Mouse (Mus musculus) mouse embryonic stem cell (cell line): ENCODE measurements around the gene Sox30.

Experiments
- in situ Hi-C, 2 experiments: fragments of 300-500 bp; cut with MboI; formaldehyde crosslinking; loops; 1 replicate in 1 of 2; 3 replicates in 1 of 2; pipeline ENCODE4 v1.14.3; 2019 to 2020; ENCODE audit warnings: low sequenced_read_pairs in 2 of 2, low pct_unique_long_range_greater_than_20kb in 1 of 2, mixed read lengths in 1 of 2; ENCODE audit not compliant: unreplicated experiment in 1 of 2

The Sox30 gene

DNA sequence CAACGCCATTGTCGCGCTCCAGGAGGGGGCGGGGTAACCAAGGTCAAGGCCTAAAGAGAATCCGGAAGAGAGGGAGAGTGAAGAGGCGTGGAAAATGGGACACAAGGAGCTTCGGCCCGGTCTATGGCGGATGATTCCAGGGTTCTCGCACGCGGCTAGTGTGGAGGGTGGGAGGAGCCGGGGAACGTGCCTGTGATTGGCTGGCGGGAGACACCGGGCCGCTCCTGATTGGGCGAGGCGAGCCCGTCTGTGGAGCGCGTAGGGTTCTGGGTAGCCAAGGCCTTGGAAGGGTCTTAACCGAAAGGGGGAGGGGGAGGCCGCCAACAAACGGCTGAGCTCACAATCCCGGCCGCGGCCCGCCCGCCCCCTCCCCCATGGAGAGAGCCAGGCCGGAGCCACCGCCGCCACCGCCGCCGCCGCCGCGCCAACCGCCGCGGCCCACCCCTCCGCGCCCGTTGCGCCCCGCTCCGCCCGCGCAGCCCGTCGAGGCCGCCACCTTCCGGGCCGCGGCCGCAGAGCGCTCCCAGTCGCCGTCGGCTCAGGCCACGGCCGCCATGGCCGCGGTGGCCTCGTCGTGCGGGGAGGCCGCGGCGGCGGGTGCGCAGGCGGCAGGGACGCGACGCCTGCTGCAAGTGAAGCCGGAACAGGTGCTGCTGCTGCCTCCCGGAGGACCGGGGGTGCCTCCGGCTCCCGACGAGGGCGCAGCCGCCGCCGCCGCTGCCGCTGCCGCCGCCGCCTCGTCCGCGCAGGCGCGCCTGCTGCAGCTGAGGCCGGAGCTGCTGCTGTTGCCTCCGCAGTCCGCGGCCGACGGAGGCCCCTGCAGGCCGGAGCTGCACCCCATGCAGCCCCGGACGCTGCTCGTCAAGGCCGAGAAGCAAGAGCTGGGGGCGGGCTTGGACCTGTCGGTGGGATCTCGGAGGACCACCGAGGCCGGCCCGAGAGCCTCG is at the start of gene Sox30:
Sox30 (plus strand) TSS at position 365 of the 947 bp plus-strand sequence.
- in situ Hi-C loops = no loop called here

DNA sequence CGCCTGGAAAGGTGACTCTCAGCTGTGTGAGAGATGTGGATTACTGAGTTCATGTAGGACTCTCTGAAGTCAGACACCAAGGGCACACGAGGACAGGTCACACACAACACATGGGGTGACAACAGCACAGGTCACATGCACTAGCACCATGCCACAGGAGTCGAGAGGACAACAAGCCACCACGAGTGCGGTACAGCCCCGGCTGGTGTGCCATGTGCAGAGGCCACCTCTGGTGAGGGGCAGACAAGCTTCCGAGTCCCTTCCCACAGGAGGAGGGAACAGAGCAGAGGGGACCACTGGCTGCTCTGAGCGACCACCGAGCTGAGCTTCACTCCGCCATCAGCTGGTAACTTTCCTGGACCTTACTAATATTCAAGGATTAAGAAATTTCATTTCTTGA is 47.3 kb upstream of the Sox30 start:
- in situ Hi-C loops = no loop called here

DNA sequence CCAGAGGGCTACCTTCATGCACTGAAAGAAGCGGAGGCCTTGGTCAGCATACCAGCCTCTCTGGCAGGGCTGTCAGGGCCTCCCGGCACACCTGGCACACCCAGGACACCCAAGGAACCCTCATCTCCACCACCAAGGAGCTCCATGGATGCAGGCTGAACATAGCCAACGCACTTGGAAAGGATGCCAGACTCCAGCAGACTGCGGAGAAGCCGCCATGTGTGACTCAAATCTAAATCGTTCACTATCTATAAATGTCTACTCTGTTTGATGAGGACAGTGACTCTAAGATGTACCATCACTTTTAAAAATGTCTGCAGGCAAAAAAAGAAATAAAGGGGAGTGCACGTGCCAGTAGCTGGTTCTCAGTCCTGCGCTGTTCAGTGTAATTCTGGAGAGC is 42.6 kb upstream of the Sox30 start:
- in situ Hi-C loops = no loop called here

DNA sequence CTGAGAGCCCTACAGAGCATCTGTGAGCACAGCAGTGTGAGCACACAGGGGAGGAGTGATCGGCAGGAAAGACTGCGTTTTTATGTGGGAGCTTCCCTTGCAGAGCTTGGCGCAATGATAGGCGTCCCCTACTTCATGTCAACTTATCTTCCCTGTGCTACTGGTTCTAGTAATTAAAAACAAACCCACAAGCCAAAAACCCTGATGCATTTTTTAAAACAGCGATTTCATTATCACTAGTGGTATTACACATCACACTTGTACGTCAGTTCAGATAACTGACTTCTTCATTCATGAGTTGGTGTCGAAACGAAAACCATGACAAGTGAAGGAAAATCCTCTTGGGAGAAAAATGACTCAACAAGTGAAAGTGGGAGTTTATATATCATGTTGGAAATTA is 41.2 kb upstream of the Sox30 start:
- in situ Hi-C loops = no loop called here

DNA sequence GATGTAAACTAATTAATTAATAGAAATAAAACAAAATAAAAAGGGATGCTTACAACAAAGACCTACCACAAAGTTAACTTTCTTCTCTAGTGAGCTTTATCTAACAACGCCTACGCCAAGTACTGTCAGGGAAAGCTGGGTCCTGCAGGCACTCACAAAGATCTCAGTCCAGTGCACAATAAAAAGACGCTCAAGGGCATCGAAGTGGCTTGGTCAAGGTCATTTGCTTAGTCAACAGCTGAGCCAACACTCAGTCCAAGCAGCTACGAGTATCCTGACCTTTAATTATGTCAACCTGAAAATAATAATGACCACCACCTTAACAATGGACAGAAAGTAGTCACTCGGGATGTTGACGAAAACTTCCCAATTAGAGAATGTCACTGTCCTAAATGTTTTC is 37.8 kb upstream of the Sox30 start:
- in situ Hi-C loops = no loop called here

DNA sequence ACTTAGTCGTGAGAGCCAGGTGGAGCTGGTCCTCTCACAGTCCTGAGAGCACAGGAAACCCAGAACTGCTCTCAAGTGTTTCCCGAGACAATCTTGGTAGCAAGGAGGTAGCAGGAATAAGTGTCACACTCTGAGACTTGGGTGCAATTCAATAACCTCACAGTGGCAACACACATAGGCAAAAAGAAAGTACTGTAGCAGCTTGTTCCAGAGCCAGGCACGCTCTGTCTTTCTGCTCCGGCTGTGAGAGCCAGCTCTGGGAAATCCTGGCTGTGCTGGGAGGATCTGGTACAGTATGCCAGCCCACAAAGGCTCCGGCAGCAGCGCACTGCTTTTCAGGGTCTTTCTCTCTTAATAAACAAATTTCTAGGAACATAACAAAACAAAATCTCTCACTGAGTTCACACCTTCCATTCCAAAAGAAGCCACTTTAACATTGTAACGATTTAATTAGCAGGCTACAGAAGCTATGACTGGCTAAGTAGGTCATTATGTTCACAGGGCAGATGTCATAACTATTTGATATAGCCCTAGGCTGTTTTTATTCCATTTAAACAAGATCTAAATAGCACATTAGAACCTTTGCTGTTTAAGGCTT is 36.9 kb upstream of the Sox30 start:
- in situ Hi-C loops = no loop called here

DNA sequence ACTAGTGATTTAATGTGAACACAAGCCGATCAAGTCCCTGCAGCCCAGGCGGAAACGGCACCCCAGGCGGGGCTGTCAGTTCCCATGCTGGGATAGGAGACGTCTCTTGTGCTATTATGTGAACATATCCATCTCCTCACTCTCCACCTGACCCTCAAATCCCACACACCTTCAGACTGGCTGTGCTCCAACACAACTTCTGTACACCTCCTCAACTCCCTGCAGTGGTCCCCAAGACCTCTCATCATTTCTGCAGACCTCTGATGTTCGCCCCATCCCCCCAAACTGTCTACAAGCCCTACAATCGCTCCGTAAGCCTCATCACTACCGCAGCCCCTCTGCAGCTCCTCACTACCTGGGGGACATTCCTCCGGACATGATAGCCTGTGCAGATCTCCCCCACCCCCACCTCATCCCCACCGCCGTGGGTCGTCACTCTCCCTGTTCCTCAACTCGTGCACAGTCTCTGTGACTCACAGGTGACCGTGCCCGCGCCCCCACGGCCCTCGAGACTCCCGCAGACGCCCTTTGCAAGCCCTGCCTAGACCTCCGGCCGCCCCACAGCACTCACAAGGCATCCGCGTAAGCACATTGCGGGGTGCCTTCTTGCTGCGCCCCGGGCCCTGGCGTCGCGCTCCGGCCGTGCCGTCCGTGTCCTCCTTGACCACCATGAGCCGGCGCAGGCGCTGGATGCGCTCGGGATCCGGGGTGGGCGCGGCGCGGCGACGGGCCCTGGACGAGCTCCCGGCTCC is 36.0 kb upstream of the Sox30 start:
- in situ Hi-C loops = no loop called here

DNA sequence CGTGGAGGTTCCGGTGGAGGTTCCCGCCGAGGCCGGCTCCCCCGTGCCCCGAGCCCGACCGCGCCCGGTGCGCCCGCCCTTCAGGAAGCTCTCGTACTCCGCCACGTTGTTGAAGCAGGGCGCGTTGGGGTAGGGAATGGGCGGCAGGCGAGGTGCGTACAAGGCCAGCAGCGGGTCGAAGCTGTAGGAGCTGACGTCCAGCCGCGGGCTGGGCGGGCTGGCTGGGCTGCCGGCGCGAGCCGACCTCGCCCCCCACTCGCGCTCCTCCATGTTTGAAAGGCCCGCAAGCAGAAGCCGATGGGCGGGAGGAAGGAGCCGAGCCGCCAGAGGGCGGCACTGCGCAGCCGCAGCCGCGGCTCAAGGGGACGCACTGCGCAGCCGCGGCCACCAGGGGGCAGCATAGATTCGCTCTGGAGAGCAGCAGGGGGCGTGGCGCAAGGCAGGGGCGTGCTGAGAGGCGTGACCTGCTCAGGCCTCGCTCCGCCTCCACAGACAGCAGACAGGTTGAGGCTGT is 35.4 kb upstream of the Sox30 start, which contains the start of gene Lsm11:
Lsm11 (minus strand) TSS at position 293 of the 514 bp plus-strand sequence.
- in situ Hi-C loops = no loop called here

DNA sequence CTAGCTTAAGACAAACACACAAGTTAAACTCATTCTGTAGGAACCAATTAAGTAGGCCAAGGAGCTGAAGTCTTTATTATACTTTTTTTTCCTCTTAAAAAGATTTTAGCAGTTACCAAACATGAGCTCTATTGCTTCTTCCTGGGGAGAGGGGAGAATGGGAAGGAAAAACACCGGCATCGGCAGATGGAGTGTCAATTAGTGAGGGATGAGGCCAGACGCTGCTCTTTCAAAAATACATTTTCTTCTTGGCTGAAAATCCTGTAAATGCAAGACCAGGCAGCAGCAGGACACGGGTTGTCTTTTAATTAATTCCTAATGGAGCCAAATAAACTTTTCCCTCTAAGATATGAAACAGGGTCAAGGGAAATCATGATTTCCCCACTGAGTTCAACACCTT is 33.3 kb upstream of the Sox30 start:
- in situ Hi-C loops = no loop called here

DNA sequence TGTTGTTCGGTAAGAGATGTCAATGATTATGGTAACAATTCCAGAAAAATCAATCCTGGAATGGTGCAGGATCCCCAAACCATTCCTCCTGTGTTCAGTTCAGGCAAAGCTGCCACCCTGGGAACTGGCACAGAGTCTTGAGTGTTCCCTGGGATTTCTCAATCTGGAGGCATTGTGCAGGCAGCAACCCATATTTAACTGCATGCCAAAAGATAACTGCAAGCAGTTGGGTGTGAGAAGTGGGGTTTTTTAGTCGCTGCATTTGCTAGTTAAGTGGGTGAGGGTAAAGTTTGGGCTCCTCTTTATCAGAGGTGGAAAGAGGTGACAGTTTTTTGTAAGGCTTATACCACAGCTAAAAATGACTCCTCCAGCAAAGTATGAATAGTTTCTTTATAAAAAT is 32.6 kb upstream of the Sox30 start:
- in situ Hi-C loops = no loop called here

DNA sequence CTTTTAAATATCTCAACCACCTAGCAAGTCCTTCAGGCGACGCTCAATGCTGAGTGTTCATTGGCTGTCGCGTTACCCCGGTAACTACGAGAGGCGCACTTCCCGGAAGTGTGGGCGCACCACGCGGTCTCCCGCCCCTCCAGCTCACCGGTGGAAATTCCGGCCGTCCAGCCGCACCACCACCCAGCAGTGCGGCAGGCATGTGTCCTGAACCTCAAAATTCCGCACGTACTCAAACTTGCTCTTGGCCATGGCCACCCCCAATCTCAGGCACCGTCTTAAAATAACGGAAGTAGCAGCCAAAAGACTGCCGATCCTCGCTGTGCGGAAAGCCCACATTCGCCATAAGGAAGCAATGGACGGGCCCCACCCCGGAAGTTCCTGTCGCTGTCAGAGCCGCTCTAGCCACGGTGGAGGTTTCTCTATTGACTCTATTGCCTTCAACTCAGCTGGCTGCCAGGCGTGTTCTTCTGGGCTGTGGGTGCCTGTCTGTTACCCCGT is 24.9 kb upstream of the Sox30 start, which contains the start of gene Thg1l:
Thg1l (minus strand) TSS at position 368 of the 501 bp plus-strand sequence.
- in situ Hi-C loops = no loop called here

DNA sequence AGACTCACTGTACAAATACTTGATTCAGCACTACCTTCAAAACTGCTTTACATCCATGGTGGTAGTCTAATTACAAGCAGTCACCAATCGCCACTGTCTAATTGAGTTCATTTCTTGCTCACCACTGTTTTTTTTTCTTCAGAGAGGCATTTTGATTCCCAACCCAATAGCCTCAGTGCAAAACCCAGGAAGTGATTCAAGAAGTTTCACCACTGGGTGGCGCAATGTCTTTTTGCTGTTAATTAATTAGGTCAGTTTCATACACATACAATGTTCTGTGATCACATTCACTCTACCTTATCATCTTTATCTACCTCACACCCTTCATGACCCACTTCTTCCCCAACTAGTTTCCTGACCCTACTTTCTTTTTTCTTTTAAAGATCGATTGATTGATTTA is 20.5 kb upstream of the Sox30 start:
- in situ Hi-C loops = no loop called here

DNA sequence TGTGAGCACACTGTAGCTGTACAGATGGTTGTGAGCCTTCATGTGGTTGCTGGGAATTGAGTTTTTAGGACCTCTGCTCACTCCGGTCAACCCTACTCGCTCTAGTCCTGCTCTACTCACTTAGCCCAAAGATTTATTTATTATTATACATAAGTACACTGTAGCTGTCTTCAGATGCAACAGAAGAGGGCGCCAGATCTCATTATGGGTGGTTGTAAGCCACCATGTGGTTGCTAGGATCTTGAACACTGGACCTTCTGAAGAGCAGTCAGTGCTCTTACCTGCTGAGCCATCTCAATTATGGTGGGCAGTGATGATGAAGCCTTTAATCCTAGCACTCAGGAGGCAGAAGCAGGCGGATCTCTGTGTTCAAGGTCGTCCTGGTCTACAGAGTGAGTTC is 20.1 kb upstream of the Sox30 start:
- in situ Hi-C loops = no loop called here

DNA sequence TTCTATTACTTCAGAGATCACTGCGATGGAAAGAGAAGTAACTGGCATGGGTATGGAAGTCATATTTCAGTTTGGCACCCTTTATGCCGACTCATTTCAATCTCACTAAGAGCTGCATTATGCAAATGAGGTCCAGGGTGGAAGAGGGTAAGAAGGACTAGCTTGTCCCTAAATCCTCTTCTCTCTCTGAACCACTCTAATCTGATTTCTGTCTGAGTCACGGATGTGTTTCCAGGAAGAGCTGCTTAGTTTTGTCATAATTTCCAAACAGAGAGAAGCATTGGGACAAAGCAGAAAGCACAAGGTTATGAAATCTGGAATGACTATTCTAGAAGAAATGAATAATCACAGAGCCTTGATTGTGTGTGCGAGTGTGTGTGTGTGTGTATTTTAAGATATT is 13.2 kb upstream of the Sox30 start:
- in situ Hi-C loops = no loop called here

DNA sequence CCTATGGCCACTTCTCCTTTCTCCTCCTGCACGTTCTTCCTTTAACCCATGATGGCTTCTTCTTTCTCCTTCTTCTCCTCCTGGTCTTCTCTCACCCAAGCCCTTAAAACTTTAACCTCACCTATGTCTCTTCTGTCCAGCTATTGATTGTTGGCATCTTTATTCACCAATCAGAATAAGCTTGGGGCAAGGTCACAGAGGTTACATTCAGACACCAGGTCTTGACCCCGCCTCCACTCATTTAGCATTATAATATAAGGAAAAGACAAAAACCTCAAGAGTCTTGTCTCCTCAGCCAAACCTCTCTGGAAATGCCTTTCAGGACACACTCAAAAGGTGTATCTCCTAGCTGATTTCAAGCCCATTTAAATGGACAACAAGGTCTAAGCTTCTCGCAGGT is 11.6 kb upstream of the Sox30 start:
- in situ Hi-C loops = no loop called here

DNA sequence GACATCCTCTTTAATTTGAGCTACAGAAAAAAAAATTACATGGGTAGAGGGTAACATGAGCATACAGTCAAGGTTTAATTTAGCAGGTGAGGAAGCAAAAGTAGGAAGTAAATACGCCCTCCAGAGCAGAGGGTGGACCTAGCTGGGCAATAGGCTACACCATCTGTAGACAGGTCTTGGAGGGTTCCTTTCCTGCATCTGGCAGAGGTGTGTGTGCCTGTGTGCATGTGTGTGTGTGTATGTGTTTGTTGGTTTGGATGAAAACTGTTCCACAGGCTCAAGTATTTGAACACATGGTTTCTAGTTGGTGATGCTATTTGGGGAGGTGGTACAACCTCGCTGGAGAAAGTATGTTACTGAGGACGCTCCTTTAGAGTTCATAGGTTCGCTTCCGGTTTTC is 6.5 kb upstream of the Sox30 start:
- in situ Hi-C loops = no loop called here

DNA sequence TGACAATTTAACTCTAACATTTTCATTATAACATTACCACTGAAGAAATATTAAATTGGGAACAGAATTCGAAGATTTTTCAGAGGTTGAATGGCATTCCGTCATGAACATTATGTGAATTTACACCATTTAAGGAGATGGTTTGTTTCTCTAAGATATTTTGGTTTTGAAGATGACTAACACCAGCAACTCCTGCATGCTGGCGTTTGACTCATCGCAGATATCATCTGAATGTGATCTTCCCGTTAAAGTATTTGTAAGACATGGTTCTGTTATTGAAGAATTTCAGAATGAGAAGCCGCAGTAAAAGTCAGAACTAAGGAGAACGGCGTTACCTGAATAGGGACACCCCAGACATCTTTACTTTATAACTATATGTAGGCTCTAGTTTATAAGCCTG is 5.6 kb upstream of the Sox30 start:
- in situ Hi-C loops = no loop called here

DNA sequence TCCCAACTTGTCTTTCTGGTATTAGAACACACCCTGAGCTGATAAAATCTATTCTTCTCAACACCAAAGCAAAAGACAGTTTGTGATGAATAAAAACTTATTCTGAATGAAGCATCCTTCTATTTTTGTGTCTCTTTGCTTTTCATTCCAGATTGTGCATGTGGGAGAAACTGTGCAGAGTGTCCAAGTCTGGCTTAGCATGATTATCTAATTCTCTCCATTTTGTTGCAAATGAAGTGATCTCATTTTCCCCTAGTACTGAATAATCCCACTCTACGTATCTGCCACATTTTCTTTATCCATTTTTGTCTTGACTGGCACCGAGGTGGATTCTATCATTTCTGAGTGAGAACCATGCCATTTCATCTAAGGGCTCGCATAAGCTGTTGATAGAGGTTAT is 4.0 kb upstream of the Sox30 start:
- in situ Hi-C loops = no loop called here

DNA sequence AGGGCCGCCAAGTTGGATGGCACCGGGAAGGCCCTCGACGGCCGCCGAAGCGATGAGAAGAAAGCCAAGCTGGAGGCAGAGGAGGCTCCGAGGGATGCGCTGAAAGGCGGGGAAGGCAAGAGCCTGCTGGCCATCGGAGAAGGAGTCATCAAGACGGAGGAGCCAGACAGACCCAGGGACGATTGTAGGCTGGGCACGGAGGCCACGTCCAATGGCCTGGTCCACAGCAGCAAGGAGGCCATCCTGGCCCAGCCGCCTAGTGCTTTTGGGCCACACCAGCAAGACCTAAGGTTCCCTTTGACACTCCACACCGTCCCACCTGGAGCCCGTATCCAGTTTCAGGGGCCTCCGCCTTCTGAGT is 763 bp downstream of the Sox30 start:
- in situ Hi-C loops = no loop called here
